Mouse (Mus musculus) hindbrain, postnatal 0 days (tissue): Measurements from ENCODE around the gene Arhgef10l. TPM values are rescaled to one million over a fixed set of nuclear protein-coding genes. Genes with fewer than 3 reads are reported as not detected.

ENCODE experiments used
- ATAC-seq: fragments of 200-750 bp; cut with Nextera tagmentation; 2 replicates; pipeline ENCODE4 v1.8.0; 2017; ENCODE audit warnings: mild to moderate bottlenecking, moderate TSS enrichment, moderate library complexity
- DNase-seq: peaks from one replicate; pipeline ENCODE4 v3.0.0-alpha.2; 2015; ENCODE audit warnings: low spot score
- H3K27ac ChIP-seq: fragments of 300-500 bp; sonication (generic); 2 replicates; pipeline ENCODE4 v1.5.1; 2014; ENCODE audit warnings: mild to moderate bottlenecking
- H3K27me3 ChIP-seq: fragments of 300-500 bp; sonication (generic); 2 replicates; pipeline ENCODE4 v1.6.1; 2014; ENCODE audit warnings: low read length, mixed read lengths; ENCODE audit not compliant: insufficient read depth
- H3K36me3 ChIP-seq: fragments of 300-500 bp; sonication (generic); 2 replicates; pipeline ENCODE4 v1.6.1; 2014; ENCODE audit warnings: low read length, mixed read lengths; ENCODE audit not compliant: insufficient read depth
- H3K4me1 ChIP-seq: fragments of 300-500 bp; sonication (generic); 2 replicates; pipeline ENCODE4 v1.6.1; 2014; ENCODE audit warnings: antibody characterized with exemption, low read length, mixed read lengths; ENCODE audit not compliant: insufficient read depth
- H3K4me2 ChIP-seq: fragments of 300-500 bp; sonication (generic); 2 replicates; pipeline ENCODE4 v1.6.1; 2014; ENCODE audit warnings: low read depth, mild to moderate bottlenecking, low read length, moderate library complexity, mixed read lengths
- H3K4me3 ChIP-seq: fragments of 300-500 bp; sonication (generic); 2 replicates; pipeline ENCODE4 v1.5.1; 2014; ENCODE audit warnings: low read length
- H3K9ac ChIP-seq: fragments of 300-500 bp; sonication (generic); replicated peaks from 2 replicates; pipeline ENCODE4 v1.6.1; 2014; ENCODE audit warnings: mild to moderate bottlenecking, low read length, moderate library complexity, mixed read lengths
- H3K9me3 ChIP-seq: fragments of 300-500 bp; sonication (generic); 2 replicates; pipeline ENCODE4 v1.6.1; 2016; ENCODE audit warnings: low read length, mixed read lengths
- CTCF ChIP-seq: IDR thresholded peaks from 2 replicates; pipeline ENCODE4 v1.5.1; 2016; ENCODE audit warnings: antibody characterized with exemption, control low read depth, low read depth
- WGBS: fragments of 180-500 bp; shearing (Covaris S2); extraction: QIAGEN DNeasy Blood & Tissue Kit; methylation state at CpG from one replicate; pipeline ENCODE4 v1.1.7; 2014; 5-methylcytosine and 5-hydroxymethylcytosine counted together
- polyA plus RNA-seq: library from polyadenylated mRNA; unstranded; fragments of >200 nt; fragmentation: Nextera tagmentation; extraction: Ambion mirVana; gene quantifications from 2 replicates; pipeline ENCODE4 v1.2.1, GENCODE M21; 2015
- total RNA-seq: library from RNA; depleted of rRNA; stranded (reverse); fragments of >200 nt; gene quantifications from 2 replicates; pipeline ENCODE4 v1.2.3, GENCODE M21; 2014

Arhgef10l gene
- total and polyA plus RNA-seq, 2 experiments from 2014 or later = 22.5 to 79.2 TPM

- Histone ChIP-seq H3K36me3 (peaks cover 31% of the 10 kb centered on the region), H3K9ac (no peak overlapping the region), H3K27ac (no peak overlapping the region), H3K4me2 (no peak overlapping the region), H3K4me1 (no peaks in the 10 kb centered on the region), H3K4me3 (no peak overlapping the region), H3K9me3 (no peaks in the 10 kb centered on the region), H3K27me3 (no peaks in the 10 kb centered on the region)
- TF ChIP-seq CTCF = no peak
- DNase-seq (no peak), ATAC-seq (no peak)
- 75% methylated on average over 18 of the region's 18 CpGs for WGBS
Observed at GRCm38 (mm10) chr4:140708297-140708927, 42.6 kb upstream of the Arhgef10l start.

DNA sequence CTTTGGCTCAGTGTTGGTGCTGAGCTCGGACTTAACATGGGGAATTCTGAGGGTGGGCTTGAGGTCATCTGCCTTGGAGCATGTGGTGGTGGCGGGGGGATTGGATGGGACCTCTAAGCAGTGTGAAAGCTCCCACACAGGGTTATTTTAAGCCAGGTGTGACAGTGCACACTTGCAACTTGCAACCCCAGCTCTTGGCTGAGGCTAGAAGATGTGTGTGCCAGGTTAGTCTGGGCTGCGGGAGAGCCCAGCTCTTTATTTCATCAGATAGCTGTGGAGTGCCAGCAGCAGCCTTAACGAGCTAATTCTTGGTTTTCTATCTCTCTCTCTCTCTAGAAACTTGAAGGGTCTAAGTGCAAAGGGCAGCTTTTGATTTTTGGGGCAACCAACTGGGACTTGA is 41.8 kb upstream of the Arhgef10l start:
- WGBS = 68% methylated on average over 4 of the region's 4 CpGs
- no peak for DNase-seq
- Histone ChIP-seq H3K36me3 (peaks cover 27% of the 10 kb centered on the region), H3K27ac (no peak overlapping the region), H3K4me3 (no peak overlapping the region), H3K27me3 (no peaks in the 10 kb centered on the region), H3K4me1 (no peaks in the 10 kb centered on the region), H3K4me2 (no peak overlapping the region), H3K9ac (no peak overlapping the region), H3K9me3 (no peaks in the 10 kb centered on the region)
- ATAC-seq = no peak
- no peak for TF ChIP-seq CTCF

- 29% methylated on average over 4 of the region's 4 CpGs for WGBS
- Histone ChIP-seq H3K9me3 (no peaks in the 10 kb centered on the region), H3K9ac (no peak overlapping the region), H3K4me1 (0 out of 2 replicates have a peak, but pooled peaks cover 4% of the 10 kb centered on the region), H3K4me3 (no peak overlapping the region), H3K27me3 (0 out of 2 replicates have a peak, but pooled peaks cover 7% of the 10 kb centered on the region), H3K36me3 (peaks cover 13% of the 10 kb centered on the region; the same call in 1 of the 2 replicates), H3K4me2 (peak overlapping the region; percentile 87), H3K27ac (0 out of 2 replicates have a peak overlapping the region, but pooled peaks have one; percentile 89)
- no peak for DNase-seq
- TF ChIP-seq CTCF = no peak
- no peak for ATAC-seq
Observed at GRCm38 (mm10) chr4:140704166-140704565, 38.4 kb upstream of the Arhgef10l start.

GRCm38 (mm10) chr4:140703636-140704035 is 37.8 kb upstream of the Arhgef10l start:
- DNase-seq (peak; percentile 23), ATAC-seq (no peak)
- peak overlapping the region; percentile 90 for H3K4me3 ChIP-seq
- WGBS = 10% methylated on average over 8 of the region's 8 CpGs
- 0 out of 2 replicates have a peak, but pooled peaks cover 10% of the 10 kb centered on the region for H3K27me3 ChIP-seq
- TF ChIP-seq CTCF = no peak
- H3K4me2 ChIP-seq = peak overlapping the region; percentile 87
- 0 out of 2 replicates have a peak, but pooled peaks cover 4% of the 10 kb centered on the region for H3K4me1 ChIP-seq
- H3K27ac ChIP-seq = 0 out of 2 replicates have a peak overlapping the region, but pooled peaks have one; percentile 89
- H3K36me3 ChIP-seq = peaks cover 7% of the 10 kb centered on the region; the same call in 1 of the 2 replicates
- peak overlapping the region; percentile 91; the same call in 1 of the 2 replicates for H3K9ac ChIP-seq
- H3K9me3 ChIP-seq = no peaks in the 10 kb centered on the region

DNA sequence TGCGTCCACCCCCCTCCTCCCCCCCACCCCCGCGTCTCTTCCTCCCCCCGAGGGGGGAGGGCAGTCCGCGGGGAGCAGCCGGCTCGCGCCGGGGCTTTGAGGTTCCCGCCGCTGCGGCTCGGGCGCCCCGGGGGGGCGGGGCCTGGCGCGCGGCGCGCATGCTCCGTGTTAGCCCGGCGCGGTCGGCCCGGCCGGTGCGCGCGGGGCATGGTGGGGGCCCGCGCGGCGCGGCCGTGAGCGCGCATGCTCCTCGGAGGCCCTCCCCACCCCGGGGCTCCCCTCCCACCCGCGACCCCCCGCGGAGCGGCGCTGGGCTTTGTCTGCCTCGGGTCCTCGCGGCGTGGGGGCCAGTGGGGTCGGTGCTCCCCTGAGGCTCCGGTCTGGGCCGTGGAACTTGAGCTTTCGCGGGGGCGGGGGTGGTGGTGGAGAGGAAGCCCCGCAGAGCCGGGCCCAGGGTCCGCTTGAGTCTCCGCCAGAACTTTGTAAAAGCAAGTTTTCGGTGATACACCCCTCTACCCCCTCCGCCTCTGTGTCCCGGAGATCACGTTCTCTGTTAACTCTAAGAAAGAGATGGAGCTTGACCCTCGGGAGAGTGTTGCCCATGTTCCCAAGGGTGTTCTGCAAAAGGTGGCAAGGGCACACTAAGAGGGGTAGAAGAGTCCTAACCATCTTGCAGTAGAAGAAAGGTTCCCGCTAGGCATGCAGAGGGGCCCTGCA is 37.0 kb upstream of the Arhgef10l start:
- WGBS = under 1% methylated on average over 48 of the region's 68 CpGs
- peak overlapping the region; percentile 89 for H3K27ac ChIP-seq
- no peaks in the 10 kb centered on the region for H3K36me3 ChIP-seq
- no peak for TF ChIP-seq CTCF
- peak; percentile 91 for DNase-seq
- no peaks in the 10 kb centered on the region for H3K9me3 ChIP-seq
- H3K4me1 ChIP-seq = 0 out of 2 replicates have a peak, but pooled peaks cover 4% of the 10 kb centered on the region
- H3K4me3 ChIP-seq = peak overlapping the region; percentile 90
- H3K9ac ChIP-seq = peak overlapping the region; percentile 91
- peak overlapping the region; percentile 87 for H3K4me2 ChIP-seq
- peak; percentile 70 for ATAC-seq
- H3K27me3 ChIP-seq = 0 out of 2 replicates have a peak, but pooled peaks cover 10% of the 10 kb centered on the region

DNA sequence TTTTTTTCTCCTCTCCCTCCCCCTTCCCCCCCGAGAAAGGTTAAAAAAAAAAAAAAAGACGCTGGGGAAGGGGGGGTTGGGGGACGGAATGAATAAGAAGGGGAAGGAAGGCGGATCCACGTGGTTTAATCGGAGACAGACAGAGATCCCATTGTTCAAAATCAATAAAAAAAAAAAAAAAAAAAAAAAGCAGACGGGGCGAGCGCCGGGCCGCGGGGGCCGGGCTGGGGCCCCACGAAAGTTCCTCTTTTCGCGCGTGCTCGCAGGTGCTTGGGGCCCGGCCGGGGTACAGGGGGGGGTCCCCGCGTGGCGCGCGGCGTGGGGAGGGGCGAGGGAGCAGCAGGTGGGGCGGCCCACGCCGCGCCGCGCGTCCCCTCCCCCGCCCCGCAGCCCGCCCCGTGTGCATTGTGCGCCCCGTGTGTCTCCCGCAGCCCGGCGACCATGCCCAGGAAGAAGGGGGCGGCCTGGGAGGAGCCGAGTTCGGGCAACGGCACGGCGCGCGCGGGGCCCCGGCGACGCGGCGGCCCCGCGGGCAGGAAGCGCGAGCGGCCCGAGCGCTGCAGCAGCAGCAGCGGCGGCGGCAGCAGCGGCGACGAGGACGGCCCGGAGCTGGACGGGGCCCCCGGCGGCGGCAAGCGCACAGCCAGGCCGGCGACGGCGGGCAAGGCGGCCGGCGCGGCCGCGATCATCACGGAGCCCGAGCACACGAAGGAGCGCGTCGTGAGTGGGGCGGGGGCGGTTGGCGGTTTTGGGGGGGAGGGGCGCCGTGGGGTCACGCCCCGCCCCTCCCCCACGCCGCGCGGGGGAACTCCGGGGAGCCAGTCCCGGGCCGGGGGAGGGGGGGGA is 36.1 kb upstream of the Arhgef10l start:
- peak; percentile 11; the same call in 1 of the 2 replicates for ATAC-seq
- Histone ChIP-seq H3K27me3 (0 out of 2 replicates have a peak, but pooled peaks cover 10% of the 10 kb centered on the region), H3K9ac (peak overlapping the region; percentile 91), H3K4me1 (0 out of 2 replicates have a peak, but pooled peaks cover 4% of the 10 kb centered on the region), H3K4me3 (peak overlapping the region; percentile 90), H3K4me2 (peak overlapping the region; percentile 87), H3K27ac (peak overlapping the region; percentile 89), H3K36me3 (no peaks in the 10 kb centered on the region), H3K9me3 (no peaks in the 10 kb centered on the region)
- DNase-seq = peak; percentile 32
- TF ChIP-seq CTCF = no peak
- WGBS = under 1% methylated on average over 49 of the region's 107 CpGs
